Mouse (Mus musculus) lung, adult 2 months (tissue): ENCODE results near the gene Mri1.

Experiments
- CTCF ChIP-seq: fragments of 200-500 bp; IDR thresholded peaks from 2 replicates; pipeline ENCODE4 v1.5.1; 2011; ENCODE audit warnings: mild to moderate bottlenecking, low read length, control low read depth; ENCODE audit not compliant: insufficient read depth
- POLR2A ChIP-seq: fragments of 200-500 bp; IDR thresholded peaks from 2 replicates; pipeline ENCODE4 v1.6.1; 2011; ENCODE audit warnings: low read depth, mild to moderate bottlenecking, control low read depth, low read length, borderline replicate concordance; ENCODE audit errors: extremely low read depth

DNA sequence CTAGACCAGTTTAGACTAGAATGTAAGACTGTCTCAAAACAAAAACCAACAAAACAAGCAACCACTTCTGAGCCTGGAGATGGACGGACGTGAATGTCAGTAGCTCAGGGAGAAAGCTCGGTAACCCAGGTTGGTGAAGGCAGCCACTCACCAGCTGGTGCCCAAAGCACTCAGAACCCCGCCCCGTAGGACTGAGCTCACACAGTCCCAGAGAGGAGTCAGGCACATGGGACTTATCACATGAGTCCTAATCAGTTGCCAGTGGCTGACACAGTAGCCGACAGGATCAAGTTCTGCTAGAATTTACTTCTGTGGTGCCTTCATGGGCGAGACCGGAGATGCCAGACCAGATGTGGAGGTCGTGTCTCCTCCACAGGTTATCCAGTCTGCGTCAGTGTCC lies 23.7 kb upstream of the Mri1 start:
- no peak for TF ChIP-seq CTCF
- TF ChIP-seq POLR2A = no peak
